Mouse (Mus musculus): ENCODE measurements at regions not wholly inside any gene's neighbourhood (a gene's known extent, or its start where the extent isn't known, plus 50 kb on each side); places are given as distances from the start of the nearest gene placed in this dataset.

GRCm38 (mm10) chr11:24255201-24256060 is 177.6 kb downstream of the Bcl11a start:
- ATAC-seq (ENCODE audit: insufficient read depth, low read depth) (no peak), DNase-seq (ENCODE audit: low spot score) (no peak)
- H3K4me1 ChIP-seq (ENCODE audit: control insufficient read depth, insufficient read depth) = no peaks in the 10 kb centered on the region; the same call in 1 of the 2 replicates
- WGBS = 89% methylated on average over 22 of the region's 22 CpGs
- H3K9ac ChIP-seq (replicated peaks; ENCODE audit: low read depth, low read length) = no peak overlapping the region
- H3K27ac ChIP-seq (ENCODE audit: low read depth) = no peak overlapping the region
- no peaks in the 10 kb centered on the region for H3K36me3 ChIP-seq (replicated peaks; ENCODE audit: control insufficient read depth, insufficient read depth, low read length)
- TF ChIP-seq EP300 (IDR thresholded peaks at IDR 0.05; ENCODE audit: low read depth) (no peak), CTCF (IDR thresholded peaks at IDR 0.05; ENCODE audit: low read depth) (no peak)
- no peaks in the 10 kb centered on the region for H3K27me3 ChIP-seq (ENCODE audit: control insufficient read depth, insufficient read depth, low read length)
- H3K4me2 ChIP-seq (ENCODE audit: low read depth, low read length) = no peak overlapping the region
- H3K9me3 ChIP-seq (replicated peaks; ENCODE audit: control insufficient read depth, low read length) = no peaks in the 10 kb centered on the region
- H3K4me3 ChIP-seq (ENCODE audit: low read depth, low read length) = no peak overlapping the region

- H3K4me1 ChIP-seq (ENCODE audit: control insufficient read depth, insufficient read depth) = no peaks in the 10 kb centered on the region
- H3K27me3 ChIP-seq (ENCODE audit: control insufficient read depth, insufficient read depth, low read length) = no peaks in the 10 kb centered on the region
- no peak overlapping the region for H3K4me2 ChIP-seq (ENCODE audit: low read depth, low read length)
- ATAC-seq (ENCODE audit: insufficient read depth, low read depth) (no peak), DNase-seq (ENCODE audit: low spot score) (no peak)
- no peaks in the 10 kb centered on the region for H3K9me3 ChIP-seq (replicated peaks; ENCODE audit: control insufficient read depth, low read length)
- peak; percentile 31 for TF ChIP-seq CTCF (IDR thresholded peaks at IDR 0.05; ENCODE audit: low read depth)
- no peak for TF ChIP-seq EP300 (IDR thresholded peaks at IDR 0.05; ENCODE audit: low read depth)
- H3K27ac ChIP-seq (ENCODE audit: low read depth) = no peak overlapping the region
- H3K4me3 ChIP-seq (ENCODE audit: low read depth, low read length) = no peak overlapping the region
- H3K9ac ChIP-seq (replicated peaks; ENCODE audit: low read depth, low read length) = no peak overlapping the region
- H3K36me3 ChIP-seq (replicated peaks; ENCODE audit: control insufficient read depth, insufficient read depth, low read length) = no peaks in the 10 kb centered on the region
Observed at GRCm38 (mm10) chr11:24257741-24258140, 179.9 kb downstream of the Bcl11a start.

GRCm38 (mm10) chr11:24258340-24258739 is 180.5 kb downstream of the Bcl11a start:
- 79% methylated on average over 6 of the region's 6 CpGs for WGBS
- no peaks in the 10 kb centered on the region for H3K36me3 ChIP-seq (replicated peaks; ENCODE audit: control insufficient read depth, insufficient read depth, low read length)
- no peak overlapping the region for H3K4me2 ChIP-seq (ENCODE audit: low read depth, low read length)
- H3K9ac ChIP-seq (replicated peaks; ENCODE audit: low read depth, low read length) = no peak overlapping the region
- DNase-seq (ENCODE audit: low spot score) = no peak
- no peak overlapping the region for H3K4me3 ChIP-seq (ENCODE audit: low read depth, low read length)
- H3K9me3 ChIP-seq (replicated peaks; ENCODE audit: control insufficient read depth, low read length) = no peaks in the 10 kb centered on the region
- no peaks in the 10 kb centered on the region for H3K27me3 ChIP-seq (ENCODE audit: control insufficient read depth, insufficient read depth, low read length)
- no peak for ATAC-seq (ENCODE audit: insufficient read depth, low read depth)
- H3K27ac ChIP-seq (ENCODE audit: low read depth) = no peak overlapping the region
- H3K4me1 ChIP-seq (ENCODE audit: control insufficient read depth, insufficient read depth) = no peaks in the 10 kb centered on the region
- TF ChIP-seq CTCF (IDR thresholded peaks at IDR 0.05; ENCODE audit: low read depth) (no peak), EP300 (IDR thresholded peaks at IDR 0.05; ENCODE audit: low read depth) (no peak)

- no peaks in the 10 kb centered on the region for H3K4me1 ChIP-seq (ENCODE audit: control insufficient read depth, insufficient read depth)
- no peaks in the 10 kb centered on the region for H3K27me3 ChIP-seq (ENCODE audit: control insufficient read depth, insufficient read depth, low read length)
- H3K9me3 ChIP-seq (replicated peaks; ENCODE audit: control insufficient read depth, low read length) = no peaks in the 10 kb centered on the region
- no peak overlapping the region for H3K27ac ChIP-seq (ENCODE audit: low read depth)
- no peak overlapping the region for H3K9ac ChIP-seq (replicated peaks; ENCODE audit: low read depth, low read length)
- WGBS = 61% methylated on average over 2 of the region's 2 CpGs
- TF ChIP-seq CTCF (IDR thresholded peaks at IDR 0.05; ENCODE audit: low read depth) (no peak), EP300 (IDR thresholded peaks at IDR 0.05; ENCODE audit: low read depth) (no peak)
- no peaks in the 10 kb centered on the region for H3K36me3 ChIP-seq (replicated peaks; ENCODE audit: control insufficient read depth, insufficient read depth, low read length)
- no peak overlapping the region for H3K4me3 ChIP-seq (ENCODE audit: low read depth, low read length)
- no peak overlapping the region for H3K4me2 ChIP-seq (ENCODE audit: low read depth, low read length)
- ATAC-seq (ENCODE audit: insufficient read depth, low read depth) (no peak), DNase-seq (ENCODE audit: low spot score) (no peak)
Observed at GRCm38 (mm10) chr11:24259668-24260067, 181.8 kb downstream of the Bcl11a start.

GRCm38 (mm10) chr11:24269046-24269445 is 191.2 kb downstream of the Bcl11a start:
- Histone ChIP-seq H3K4me3 (ENCODE audit: low read depth, low read length) (no peak overlapping the region), H3K9ac (replicated peaks; ENCODE audit: low read depth, low read length) (no peak overlapping the region), H3K27ac (ENCODE audit: low read depth) (no peak overlapping the region), H3K4me1 (ENCODE audit: control insufficient read depth, insufficient read depth) (no peaks in the 10 kb centered on the region), H3K9me3 (replicated peaks; ENCODE audit: control insufficient read depth, low read length) (no peaks in the 10 kb centered on the region), H3K4me2 (ENCODE audit: low read depth, low read length) (no peak overlapping the region), H3K27me3 (ENCODE audit: control insufficient read depth, insufficient read depth, low read length) (no peaks in the 10 kb centered on the region), H3K36me3 (replicated peaks; ENCODE audit: control insufficient read depth, insufficient read depth, low read length) (no peaks in the 10 kb centered on the region)
- ATAC-seq (ENCODE audit: insufficient read depth, low read depth) (no peak), DNase-seq (ENCODE audit: low spot score) (no peak)
- TF ChIP-seq EP300 (IDR thresholded peaks at IDR 0.05; ENCODE audit: low read depth) (no peak), CTCF (IDR thresholded peaks at IDR 0.05; ENCODE audit: low read depth) (no peak)
- WGBS = 72% methylated on average over 2 of the region's 2 CpGs

- no peaks in the 10 kb centered on the region for H3K9me3 ChIP-seq (replicated peaks; ENCODE audit: control insufficient read depth, low read length)
- H3K4me3 ChIP-seq (ENCODE audit: low read depth, low read length) = no peak overlapping the region
- ATAC-seq (ENCODE audit: insufficient read depth, low read depth) = no peak
- 53% methylated on average over 5 of the region's 5 CpGs for WGBS
- no peaks in the 10 kb centered on the region for H3K27me3 ChIP-seq (ENCODE audit: control insufficient read depth, insufficient read depth, low read length)
- H3K9ac ChIP-seq (replicated peaks; ENCODE audit: low read depth, low read length) = no peak overlapping the region
- no peak overlapping the region for H3K4me2 ChIP-seq (ENCODE audit: low read depth, low read length)
- DNase-seq (ENCODE audit: low spot score) = no peak
- H3K4me1 ChIP-seq (ENCODE audit: control insufficient read depth, insufficient read depth) = 0 out of 2 replicates have a peak, but pooled peaks cover 4% of the 10 kb centered on the region
- no peaks in the 10 kb centered on the region for H3K36me3 ChIP-seq (replicated peaks; ENCODE audit: control insufficient read depth, insufficient read depth, low read length)
- H3K27ac ChIP-seq (ENCODE audit: low read depth) = no peak overlapping the region
- TF ChIP-seq CTCF (IDR thresholded peaks at IDR 0.05; ENCODE audit: low read depth) = no peak
- no peak for TF ChIP-seq EP300 (IDR thresholded peaks at IDR 0.05; ENCODE audit: low read depth)
Observed at GRCm38 (mm10) chr11:24281628-24282027, 203.8 kb downstream of the Bcl11a start.
